Mouse (Mus musculus): ENCODE measurements around the gene Fancd2os. TPM values are rescaled to one million over a fixed set of nuclear protein-coding genes. Genes with fewer than 3 reads are reported as not detected.

Gene Fancd2os
- total RNA-seq (2022), result under 1 TPM in 3 of 4 experiments, not detected in 1; 0.37 to 0.56 (median 0.55) TPM

DNA sequence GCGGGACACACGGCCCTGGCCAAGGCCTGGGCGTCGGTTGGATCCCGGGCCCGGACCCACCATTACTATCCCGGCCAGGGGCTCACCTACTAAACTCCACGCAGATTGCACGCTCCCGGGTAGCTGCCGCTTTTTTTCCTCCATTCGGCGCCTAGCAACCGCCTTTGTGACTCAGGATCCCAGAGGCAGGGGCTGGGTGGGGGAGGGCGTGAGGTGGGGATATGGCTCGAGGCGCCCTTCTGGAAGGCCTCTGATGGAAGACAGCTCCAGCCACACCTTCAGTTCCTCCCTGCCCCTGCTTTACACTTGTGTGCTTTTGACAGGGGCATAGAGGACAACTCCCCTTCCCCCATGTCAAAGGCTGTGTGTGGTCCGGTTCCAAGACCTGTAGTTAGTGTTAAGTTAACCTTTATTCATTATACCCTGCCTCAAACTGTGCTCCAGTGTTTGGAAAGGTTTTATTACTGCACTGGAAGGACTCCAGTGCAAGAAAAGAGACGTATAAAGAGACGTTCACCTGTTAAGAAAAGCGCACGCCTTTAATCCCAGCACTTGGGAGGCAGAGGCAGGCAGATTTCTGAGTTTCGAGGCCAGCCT, at the start of gene Fancd2os:
Fancd2os (minus strand) TSS at position 173 of the 597 bp plus-strand sequence.
- no peak for DNase-seq (ENCODE audit: low spot score in 2 of 2)

DNA sequence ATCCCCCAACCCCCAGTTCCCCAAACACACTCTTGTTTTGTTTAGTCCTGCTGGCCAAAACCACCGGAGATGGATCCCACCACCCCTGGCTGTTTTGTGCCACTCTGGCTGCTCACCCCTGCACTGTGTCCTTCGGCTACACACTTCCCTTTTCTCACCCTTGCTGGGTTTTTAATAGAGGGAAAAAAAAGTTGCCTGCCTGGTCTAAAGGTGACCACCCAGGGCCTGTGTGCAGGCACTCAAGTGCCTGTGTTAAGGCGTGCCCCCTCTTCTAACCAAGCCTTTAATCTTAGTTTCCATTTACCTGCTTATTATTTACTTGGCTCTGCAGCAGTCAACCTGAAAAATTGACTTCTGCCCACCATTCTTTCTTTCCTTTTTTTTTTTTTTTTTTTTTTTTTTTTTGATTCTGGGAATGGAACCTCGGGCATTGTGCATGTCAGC, 49.7 kb upstream of the Fancd2os start:
- DNase-seq (ENCODE audit: low spot score in 2 of 2), result no peak

DNA sequence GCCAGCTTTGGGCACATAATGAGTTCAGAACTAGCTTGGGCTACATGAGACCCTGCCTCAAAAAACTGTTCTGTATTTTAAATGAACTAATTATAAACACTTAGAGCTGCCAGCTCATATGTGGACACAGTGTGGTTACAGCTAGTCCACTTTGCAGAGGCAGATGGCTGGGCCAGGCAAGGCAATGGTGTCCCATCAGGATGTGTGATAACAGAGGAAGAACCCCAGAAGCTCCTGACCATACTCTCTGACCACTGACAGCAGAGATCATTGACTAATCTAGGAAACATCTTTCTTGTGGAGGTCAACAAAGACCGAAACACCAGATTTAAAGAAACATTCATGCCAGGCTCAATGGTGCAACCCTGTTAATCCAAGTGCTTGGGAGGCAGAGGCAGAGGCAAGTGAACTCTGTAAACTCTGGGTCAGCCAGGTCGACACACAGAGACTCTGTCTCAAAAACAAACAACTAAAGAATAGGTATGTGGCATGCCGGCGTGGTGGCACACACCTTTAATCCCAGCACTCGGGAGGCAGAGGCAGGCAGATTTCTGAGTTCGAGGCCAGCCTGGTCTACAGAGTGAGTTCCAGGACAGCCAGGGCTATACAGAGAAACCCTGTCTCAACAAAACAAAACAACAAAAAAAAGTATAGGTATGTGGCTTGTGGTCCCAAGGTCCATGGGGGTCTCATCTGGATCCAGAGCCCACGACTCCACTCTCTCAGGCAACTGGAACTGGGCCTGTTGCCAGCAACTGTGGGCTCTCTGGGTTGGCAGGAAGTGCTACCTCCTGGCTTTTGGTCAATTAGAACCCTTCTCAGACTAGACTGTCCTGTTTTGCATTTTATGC, 49.1 kb upstream of the Fancd2os start:
- DNase-seq (ENCODE audit: low spot score in 2 of 2), result no peak

DNA sequence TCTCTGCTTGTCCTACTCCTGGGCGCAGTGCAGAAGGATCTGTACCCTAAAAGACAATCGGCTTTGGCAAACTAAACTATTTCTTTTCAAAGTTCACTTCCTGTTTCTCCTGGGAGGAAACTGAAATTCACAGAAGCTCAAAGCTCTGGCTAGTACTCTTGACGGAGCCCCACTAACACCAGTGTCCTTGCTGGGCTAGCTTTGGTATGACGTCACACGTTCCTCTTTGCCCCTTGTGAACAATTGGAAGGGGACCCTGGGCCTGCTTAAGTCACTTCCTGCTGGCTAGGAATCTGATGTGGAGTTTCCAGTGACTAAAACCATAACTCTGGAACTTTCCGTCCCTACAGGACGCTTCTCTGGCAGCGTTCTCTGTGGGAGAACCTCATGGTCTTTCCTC, 44.3 kb upstream of the Fancd2os start:
- DNase-seq (ENCODE audit: low spot score in 2 of 2), result no peak

DNA sequence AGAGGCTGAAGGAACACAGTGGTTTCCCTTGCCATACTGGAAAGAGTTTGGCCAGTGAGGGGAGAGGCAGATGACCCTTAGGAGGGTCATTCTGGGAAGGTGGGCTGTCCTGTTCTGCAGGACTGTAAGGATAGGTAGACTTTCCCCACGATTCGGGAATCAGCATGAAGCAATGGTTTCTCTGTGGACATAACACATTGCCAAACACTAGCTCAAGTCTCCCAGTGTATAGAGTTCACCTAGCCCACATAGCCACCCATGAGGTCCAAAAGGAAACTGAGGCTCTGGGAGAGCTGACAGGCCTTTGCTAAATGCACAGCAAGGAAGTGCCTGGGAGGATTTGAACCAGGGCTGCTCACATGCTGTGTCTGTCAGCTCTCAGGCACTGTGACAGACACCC, 43.5 kb upstream of the Fancd2os start:
- DNase-seq (ENCODE audit: low spot score in 2 of 2), result no peak

DNA sequence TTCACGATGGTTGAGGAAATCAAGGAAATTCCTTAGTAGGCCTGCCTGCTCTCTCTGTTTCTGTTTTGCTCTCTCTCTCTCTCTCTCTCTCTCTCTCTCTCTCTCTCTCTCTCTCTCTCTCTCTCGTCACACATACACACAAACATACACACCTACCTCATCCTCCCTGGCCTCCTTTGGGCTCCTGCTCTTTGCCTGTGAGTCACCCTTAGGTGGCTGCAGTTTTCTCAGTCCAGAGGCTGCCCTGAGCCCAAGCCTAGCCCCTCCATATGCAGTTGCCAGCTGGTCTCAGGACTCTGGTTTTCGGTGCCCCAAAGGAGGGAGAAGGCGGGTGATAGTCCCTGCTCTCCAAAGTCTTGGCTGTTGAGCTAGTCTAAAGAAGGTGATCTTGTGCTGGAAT, 42.5 kb upstream of the Fancd2os start:
- no peak for DNase-seq (ENCODE audit: low spot score in 2 of 2)

DNA sequence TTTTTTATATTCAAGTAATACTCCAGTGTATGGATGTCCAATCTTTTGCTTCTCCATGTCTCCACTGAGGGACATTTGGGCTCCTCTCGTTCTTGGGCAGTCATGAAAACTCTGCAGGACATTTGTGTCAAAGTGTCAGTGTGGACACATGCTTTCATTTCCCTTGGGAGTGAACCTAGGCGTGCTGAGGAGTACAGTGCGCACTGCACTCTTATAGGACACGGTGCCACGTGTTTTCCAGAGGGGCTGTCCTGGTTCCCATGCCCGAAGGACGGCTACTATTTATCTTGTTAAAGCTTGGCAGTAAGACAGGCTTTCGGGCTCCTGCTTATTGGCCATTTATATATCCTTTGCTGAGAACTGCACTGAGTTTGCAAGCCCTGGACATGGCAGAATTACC, 42.1 kb upstream of the Fancd2os start:
- DNase-seq (ENCODE audit: low spot score in 2 of 2), result no peak

DNA sequence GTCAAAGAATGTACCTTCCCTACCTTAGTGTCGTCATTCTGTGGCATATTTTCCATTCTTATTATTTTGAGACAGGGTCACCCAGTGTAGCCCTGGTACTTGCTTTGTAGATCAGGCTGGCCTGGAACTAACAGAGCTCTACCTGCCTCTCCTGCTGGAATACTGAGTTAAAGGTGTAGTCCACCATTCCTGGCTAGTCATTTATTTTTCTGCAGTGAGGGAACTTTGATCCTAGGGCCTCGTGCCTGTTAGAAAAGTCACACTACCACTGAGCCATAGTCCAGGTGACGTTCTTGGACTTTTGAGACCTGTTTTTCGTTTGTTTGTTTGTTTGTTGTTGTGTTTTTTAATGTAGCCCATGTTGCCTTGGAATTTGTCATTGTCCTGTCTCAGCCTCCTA, 38.7 kb upstream of the Fancd2os start:
- DNase-seq (ENCODE audit: low spot score in 2 of 2), result no peak

DNA sequence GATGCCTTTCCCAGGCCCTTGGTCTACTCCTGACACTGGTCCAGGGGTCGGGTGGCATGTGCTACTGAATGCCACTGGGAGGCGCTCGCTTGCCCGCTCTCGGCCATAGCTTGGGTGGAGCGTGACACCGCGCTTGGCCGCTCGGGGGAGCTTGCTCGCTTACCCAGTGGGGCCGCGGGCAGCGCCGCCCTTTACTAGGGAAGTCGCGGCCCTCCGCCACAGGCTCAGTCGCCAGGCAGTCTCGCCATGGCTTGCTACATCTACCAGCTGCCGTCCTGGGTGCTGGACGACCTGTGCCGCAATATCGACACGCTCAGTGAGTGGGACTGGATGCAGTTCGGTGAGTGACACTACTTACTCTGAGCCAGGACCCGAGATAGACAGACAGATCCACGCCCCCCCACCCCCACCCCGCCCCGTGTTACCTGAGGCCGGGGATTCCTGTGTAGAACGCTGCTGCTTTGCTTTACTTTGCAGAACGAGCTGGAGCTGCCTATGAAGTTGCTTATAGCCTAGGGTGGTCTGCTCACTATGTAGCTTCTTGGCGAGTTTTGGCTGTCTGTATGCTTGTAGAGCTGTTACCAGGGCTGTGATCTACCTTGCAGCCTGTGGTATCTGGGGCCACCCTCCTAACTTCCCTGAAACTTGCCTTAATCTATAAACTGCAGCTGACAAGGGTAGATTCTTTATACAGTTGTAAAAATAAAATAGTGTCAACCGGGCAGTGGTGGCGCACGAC, 38.0 kb upstream of the Fancd2os start, which contains the start of gene Irak2:
Irak2 (plus strand) TSS at position 166 of the 739 bp plus-strand sequence.
- peak; percentile 88 to 93 for DNase-seq (ENCODE audit: low spot score in 2 of 2)

DNA sequence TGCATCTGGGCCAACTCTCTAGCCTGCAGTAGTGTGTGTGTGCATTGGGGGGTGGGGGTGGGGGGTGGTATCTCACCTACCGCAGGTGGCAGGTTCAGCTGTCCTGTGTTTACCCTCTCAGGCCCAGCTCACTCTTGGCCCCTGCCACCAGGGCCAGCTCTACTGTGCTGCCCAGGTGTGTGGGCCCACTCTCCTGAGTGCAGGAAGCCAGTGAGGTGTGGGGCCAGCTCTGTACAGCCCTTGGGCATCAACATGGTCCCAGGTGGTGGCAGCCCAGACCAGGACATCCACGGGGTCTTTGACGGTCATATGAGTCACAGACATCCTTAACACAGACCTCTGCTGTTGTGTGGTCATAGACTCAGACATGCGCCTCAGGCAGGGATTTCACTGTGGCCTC, 32.3 kb upstream of the Fancd2os start:
- no peak for DNase-seq (ENCODE audit: low spot score in 2 of 2)

DNA sequence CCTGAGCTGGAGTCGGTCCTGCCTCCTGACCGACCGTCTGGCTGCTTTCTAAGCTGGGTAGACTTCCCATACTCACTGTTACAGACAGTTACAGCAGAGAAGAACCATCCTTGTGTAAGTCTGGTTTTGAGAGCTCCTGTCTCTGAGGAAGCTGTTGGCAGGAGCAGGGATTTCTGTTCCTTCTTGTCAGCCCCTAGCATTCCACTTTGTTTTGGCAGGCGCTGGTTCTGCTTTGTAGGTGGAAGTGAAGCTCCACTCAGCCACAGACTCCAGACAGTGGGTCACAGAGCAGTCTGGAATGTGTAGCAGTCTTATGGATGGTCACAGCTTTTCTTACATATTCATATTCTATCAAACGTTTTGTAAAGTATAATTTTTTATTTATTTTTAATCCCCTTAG, 29.8 kb upstream of the Fancd2os start:
- no peak for DNase-seq (ENCODE audit: low spot score in 2 of 2)

DNA sequence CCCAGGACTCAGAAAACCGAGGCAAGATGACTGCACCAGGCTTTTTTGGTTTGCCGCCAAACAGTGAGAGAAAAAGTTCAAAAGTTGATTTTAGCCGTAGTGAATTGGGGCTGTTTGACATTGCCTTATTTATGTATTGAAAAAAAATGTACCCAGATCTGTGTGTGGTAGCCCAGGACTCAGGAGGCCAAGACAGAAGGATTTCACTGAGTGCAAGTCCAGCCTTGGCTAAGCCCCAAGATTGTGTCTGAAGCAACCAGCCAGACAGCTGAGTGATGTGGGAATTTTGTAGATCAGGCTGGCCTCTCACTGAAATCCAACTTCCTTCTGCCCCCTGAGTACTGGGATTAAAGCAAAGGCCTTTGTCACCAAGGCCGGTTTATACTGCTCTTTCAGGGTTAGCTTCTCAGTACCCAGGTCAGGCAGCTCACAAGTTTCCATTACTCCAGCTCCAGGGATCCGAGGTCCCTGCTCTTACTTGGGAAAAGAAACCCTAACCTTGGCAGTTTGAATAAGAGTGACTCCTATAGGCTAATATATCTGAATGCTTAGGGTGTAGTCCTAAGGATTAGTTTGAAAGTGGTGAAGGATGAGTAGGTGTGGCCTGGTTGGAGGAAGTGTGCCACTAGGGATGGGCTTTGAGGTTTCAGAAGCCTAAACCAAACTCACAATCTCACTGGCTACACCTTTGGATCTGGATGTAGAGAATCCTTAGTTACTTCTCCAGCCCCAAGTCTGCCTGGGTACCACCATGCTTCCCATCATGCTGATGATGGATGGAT, 24.7 kb upstream of the Fancd2os start:
- no peak for DNase-seq (ENCODE audit: low spot score in 2 of 2)

DNA sequence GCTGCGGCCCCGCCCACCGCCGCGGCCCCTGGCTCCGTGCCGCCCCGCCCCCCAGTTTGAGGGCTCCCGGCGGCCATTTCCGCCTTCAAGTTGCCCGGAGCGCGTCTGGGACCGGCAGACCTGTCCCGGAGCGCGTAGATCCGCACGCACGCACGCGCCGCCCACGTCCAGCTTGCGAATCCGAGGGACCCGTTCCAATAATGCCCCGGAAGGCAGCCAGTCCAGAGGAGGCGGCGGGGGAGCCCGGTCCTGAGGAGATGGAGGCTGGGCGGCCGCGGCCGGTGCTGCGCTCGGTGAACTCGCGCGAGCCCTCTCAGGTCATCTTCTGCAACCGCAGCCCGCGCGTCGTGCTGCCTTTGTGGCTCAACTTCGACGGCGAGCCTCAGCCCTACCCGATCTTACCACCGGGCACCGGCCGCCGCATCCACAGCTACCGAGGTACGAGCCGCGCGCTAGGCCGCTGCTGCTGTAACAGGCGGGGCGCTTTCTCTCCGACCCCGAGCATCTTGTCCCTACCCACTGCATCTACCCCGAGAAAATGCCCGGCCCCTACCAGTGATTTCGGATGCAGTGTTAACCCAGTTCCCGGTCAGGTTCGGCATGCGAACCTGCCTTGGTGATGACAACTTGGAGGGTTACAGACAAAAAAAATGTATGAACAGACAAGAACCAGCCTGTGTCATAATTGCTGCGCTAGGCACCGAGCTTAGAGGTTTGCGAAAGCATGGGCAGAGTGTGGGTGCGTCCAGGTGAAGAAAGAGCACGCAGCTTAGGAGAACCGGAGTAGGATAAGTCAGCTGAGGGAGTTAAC, 23.6 kb upstream of the Fancd2os start, which contains the start of gene Vhl:
Vhl (plus strand) TSS at position 19 of the 811 bp plus-strand sequence.
- DNase-seq (ENCODE audit: low spot score in 2 of 2), result peak; percentile 82

DNA sequence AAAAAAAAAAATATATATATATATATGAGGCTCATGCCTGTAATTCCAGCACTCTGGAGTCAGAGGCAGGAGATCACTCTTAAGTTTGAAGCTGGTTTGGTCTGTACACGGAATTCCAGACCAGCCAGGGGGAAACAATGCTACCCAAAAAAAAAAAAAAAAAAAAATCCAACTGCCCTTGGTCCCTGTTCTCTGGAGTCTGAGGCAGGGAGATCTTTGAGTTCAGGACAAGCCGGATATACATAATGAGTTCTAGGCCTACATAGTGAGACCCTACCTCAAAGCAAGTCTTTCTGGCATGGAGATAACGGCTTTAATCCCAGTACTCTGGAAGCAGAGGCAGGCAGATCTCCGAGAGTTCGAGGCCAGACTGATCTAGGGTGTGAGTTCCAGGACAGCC, 22.9 kb upstream of the Fancd2os start:
- no peak for DNase-seq (ENCODE audit: low spot score in 2 of 2)

DNA sequence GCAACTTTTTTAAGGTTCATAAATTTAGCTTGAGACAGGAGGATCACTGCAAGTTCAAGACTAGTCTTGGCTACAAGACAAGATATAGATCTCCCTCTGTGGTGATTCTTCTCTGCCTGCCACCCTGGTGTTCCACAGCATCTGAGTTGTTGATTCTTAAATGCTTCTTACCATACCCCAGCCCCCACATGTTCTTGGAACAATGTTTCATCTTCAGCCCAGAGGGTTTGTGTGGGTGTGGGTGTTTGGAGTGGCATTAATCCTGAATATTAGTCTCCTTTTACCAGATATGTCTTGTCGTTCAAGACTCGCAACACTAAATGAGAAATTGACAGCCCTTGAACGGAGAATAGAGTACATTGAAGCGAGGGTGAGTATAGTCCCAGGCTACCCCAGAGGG, 15.0 kb upstream of the Fancd2os start:
- no peak for DNase-seq (ENCODE audit: low spot score in 2 of 2)

DNA sequence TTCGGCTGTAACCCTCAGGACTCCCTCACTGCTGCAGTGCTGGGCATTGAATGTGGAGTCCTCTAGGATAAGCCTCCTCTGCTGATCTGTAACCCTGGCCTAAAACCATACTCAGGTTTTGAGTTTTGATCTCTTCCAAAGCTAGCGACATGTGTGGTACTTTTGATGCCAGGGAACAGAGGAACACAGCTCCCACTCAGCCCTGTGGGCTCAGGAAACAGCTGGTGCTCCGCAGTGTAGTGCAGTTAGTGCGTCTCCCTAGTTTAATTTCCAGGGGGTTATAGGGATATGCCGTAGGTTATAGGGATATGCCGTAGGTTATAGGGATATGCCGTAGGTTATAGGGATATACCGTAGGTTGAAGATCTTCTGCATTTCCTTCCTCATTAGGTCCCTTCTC, 14.5 kb upstream of the Fancd2os start:
- no peak for DNase-seq (ENCODE audit: low spot score in 2 of 2)

DNA sequence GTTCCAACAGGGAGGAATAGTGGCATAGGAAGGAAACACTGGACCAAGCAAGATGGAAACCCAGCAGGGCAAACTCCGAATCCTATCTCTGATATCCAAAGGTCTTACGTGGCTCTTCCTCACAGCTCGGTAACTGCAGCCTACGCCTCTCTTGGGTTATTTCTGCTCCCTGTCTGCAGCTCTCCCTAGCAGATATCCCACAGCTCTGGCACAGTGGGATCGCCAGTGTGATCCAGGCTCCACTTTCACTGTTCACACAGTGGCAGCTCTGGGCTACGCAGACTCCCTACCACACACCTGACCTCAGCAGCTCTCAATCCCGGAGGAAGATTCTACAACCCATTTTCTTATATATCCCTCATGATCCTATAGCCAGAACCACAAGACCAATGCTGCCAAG, 13.6 kb upstream of the Fancd2os start:
- DNase-seq (ENCODE audit: low spot score in 2 of 2), result no peak

DNA sequence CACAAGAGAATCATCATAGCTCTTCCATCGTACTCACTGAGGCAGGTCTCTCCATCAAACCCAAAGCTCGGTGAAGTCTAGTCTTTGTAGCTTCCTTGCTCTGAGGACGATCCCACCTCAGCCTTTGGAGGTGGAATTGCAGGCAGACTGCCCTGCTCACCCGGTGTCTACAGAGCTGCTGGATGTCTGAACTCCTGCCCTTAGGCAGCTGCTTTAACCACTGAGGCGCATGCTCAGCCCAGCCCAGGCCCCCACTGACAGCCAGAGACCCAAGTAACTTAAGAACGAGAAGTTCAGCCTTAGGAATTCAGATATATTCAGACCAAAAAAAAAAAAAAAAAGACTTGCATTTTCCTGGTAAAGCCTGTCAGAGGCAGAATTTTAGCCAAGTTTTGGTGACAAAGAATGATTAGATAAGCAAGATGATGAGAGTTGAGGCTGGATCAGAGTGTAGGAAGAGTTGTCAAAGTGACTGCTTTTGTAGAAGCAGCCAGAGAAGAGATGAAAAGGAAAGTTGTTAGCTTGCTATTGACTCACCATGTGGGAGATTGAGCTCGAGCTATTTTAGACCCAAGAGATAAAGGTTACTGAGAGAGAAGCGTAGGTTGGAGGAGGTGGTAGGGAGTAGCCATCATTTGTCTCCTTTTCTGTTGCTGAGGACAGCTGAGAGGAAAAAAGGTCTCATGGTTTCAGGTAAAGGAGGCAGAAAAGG, 11.9 kb upstream of the Fancd2os start:
- no peak for DNase-seq (ENCODE audit: low spot score in 2 of 2)

DNA sequence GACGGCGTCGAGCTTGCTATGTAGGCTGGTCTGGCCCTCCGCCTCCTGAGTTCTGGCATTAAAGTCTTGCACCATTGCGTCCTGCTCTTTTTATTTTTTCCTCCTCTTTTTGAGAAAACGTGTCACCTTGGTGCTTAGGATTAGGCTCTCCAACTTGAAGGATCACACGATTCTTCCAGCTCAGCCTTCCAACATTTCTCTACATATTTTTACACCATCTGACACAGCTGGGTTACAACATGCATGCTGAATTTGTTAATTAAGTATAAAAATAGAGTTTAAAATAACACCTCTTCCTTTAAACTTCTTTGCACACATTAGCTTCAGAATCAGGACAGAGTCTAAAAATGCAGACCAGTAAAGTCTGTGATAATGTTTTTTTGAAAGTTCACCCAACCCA, 8.8 kb upstream of the Fancd2os start:
- DNase-seq (ENCODE audit: low spot score in 2 of 2), result no peak

DNA sequence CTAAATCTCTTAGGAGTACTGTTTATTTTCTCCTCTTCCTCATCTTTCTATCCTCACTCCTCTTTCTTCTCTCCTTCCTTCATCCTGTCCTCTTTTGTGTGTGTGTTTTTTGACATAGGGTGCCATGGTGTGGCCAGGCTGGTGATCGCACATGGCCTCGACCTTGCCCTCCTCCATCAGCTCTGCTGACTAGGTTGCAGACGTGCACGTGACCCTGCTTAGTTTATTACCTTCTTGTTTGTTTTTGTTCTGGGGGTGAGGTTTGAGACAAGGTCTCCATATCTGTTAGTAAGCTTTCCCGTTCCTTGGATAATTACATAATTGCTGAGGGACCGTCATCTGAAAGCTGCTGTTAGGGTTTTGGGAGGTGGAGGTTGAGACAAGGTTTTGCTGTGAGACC, 8.4 kb upstream of the Fancd2os start:
- no peak for DNase-seq (ENCODE audit: low spot score in 2 of 2)
